Mouse (Mus musculus): ENCODE data around the gene Corin. TPM values are rescaled to one million over a fixed set of nuclear protein-coding genes. Genes with fewer than 3 reads are reported as not detected.

Gene Corin
- total RNA-seq (2021), result 100 to 1,000 TPM; 116 to 139 TPM

- no peak for DNase-seq (ENCODE audit: low spot score)
- intact Hi-C loops (cut with DNase I), result loop anchor here (5.0 kb wide), 1 partner anchor 52 kb away; no protein-coding TSS in a partner anchor
Measured at GRCm38 (mm10) chr5:72503531-72504523, at the start of gene Corin. Gene Corin (minus strand): TSS chr5:72504473.

GRCm38 (mm10) chr5:72551209-72551608, 46.9 kb upstream of the Corin start:
- intact Hi-C loops (cut with DNase I), result no loop called here
- DNase-seq (ENCODE audit: low spot score), result no peak

GRCm38 (mm10) chr5:72528896-72529295, 24.6 kb upstream of the Corin start:
- intact Hi-C loops (cut with DNase I), result no loop called here
- no peak for DNase-seq (ENCODE audit: low spot score)

GRCm38 (mm10) chr5:72513808-72514207, 9.5 kb upstream of the Corin start:
- intact Hi-C loops (cut with DNase I), result no loop called here
- no peak for DNase-seq (ENCODE audit: low spot score)

- no peak for DNase-seq (ENCODE audit: low spot score)
- intact Hi-C loops (cut with DNase I), result loop anchor here (2.0 kb wide), 1 partner anchor 155 kb away; no protein-coding TSS in a partner anchor
Measured at GRCm38 (mm10) chr5:72505740-72506139, 1.5 kb upstream of the Corin start.

DNA sequence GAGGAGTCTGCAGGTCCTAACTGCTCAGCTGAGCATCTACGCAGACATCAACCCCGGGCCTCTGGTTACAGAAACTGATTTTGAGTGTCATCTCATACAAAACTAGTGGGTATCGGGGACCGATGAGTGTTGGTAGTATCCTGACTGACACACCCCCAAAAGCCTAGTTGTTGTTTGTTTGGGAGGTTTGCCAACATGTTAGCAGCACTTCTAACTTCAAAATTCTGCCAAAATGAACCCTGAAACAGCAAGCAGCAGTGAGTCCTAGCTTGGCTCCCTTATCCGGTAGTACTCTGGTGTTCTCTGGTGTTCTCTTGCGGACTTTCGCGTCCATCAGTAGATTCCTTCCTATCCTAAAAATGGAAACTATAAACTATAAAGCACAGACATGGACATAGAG, 1.5 kb downstream of the Corin start:
- intact Hi-C loops (cut with DNase I), result loop anchor here (5.0 kb wide), 1 partner anchor 50 kb away; no protein-coding TSS in a partner anchor
- no peak for DNase-seq (ENCODE audit: low spot score)

GRCm38 (mm10) chr5:72501763-72502162, 2.5 kb downstream of the Corin start:
- DNase-seq (ENCODE audit: low spot score), result no peak
- intact Hi-C loops (cut with DNase I), result loop anchor here (5.0 kb wide), 1 partner anchor 49 kb away; no protein-coding TSS in a partner anchor

GRCm38 (mm10) chr5:72498271-72498670, 6.0 kb downstream of the Corin start:
- DNase-seq (ENCODE audit: low spot score), result no peak
- intact Hi-C loops (cut with DNase I), result no loop called here

DNA sequence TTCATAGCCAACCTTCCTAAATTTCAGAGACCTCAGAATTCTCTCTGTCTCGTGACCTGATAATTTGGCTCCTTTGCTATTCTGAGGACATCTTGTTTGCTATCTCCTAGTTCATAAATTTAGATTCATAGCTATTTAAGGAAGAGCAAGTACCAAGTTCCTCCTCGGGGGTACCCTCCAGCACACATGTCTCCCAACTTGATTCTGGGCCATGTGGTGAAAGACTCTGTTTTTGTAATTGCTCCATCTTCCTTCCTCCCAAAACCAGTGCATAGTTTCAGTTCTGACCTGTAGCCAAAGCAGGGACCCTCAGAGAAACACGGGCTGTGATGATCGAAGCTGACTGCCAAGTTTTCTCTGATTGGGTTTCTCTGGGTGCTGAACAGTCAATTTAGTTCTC, 7.5 kb downstream of the Corin start:
- no peak for DNase-seq (ENCODE audit: low spot score)
- intact Hi-C loops (cut with DNase I), result no loop called here

- intact Hi-C loops (cut with DNase I), result no loop called here
- no peak for DNase-seq (ENCODE audit: low spot score)
Measured at GRCm38 (mm10) chr5:72493906-72494305, 10.4 kb downstream of the Corin start.

GRCm38 (mm10) chr5:72491232-72491631, 13.0 kb downstream of the Corin start:
- DNase-seq (ENCODE audit: low spot score), result no peak
- intact Hi-C loops (cut with DNase I), result no loop called here

GRCm38 (mm10) chr5:72480456-72480855, 23.8 kb downstream of the Corin start:
- DNase-seq (ENCODE audit: low spot score), result no peak
- intact Hi-C loops (cut with DNase I), result no loop called here

DNA sequence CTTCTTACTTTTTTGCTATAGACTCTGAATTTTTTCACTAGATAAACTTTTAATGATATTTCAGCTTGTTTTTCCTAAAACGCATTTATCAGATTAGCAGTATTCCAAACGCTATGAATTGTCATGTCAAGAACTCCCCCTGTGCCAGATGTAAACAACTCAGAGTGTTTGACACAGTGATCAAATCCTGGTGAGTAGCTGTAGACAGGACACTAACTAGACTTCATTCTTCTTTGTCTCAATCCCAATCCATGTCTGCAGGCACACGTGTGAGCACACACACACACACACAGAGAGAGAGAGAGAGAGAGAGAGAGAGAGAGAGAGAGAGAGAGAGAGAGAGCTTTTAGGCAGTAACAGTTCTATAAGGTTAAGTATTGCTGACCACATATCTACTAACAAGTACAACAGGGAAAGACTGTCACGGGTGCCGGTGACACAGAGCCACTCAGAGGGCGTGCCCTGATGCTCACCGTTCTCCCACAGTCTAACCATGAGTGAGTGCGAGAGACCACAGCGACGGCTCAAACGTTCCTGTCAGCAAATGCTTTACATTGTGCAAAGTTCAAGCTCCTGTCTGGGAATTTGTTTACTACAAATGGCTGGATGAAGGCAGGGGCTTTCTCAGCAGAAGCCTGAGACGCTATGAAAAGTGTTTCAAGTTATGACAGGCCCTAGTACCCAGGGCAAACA, 31.8 kb downstream of the Corin start:
- intact Hi-C loops (cut with DNase I), result no loop called here
- DNase-seq (ENCODE audit: low spot score), result no peak

- no peak for DNase-seq (ENCODE audit: low spot score)
- intact Hi-C loops (cut with DNase I), result no loop called here
Measured at GRCm38 (mm10) chr5:72471746-72472145, 32.5 kb downstream of the Corin start.

- intact Hi-C loops (cut with DNase I), result no loop called here
- no peak for DNase-seq (ENCODE audit: low spot score)
Measured at GRCm38 (mm10) chr5:72464932-72465331, 39.3 kb downstream of the Corin start.

- no peak for DNase-seq (ENCODE audit: low spot score)
- intact Hi-C loops (cut with DNase I), result no loop called here
Measured at GRCm38 (mm10) chr5:72459374-72460112, 44.7 kb downstream of the Corin start.

DNA sequence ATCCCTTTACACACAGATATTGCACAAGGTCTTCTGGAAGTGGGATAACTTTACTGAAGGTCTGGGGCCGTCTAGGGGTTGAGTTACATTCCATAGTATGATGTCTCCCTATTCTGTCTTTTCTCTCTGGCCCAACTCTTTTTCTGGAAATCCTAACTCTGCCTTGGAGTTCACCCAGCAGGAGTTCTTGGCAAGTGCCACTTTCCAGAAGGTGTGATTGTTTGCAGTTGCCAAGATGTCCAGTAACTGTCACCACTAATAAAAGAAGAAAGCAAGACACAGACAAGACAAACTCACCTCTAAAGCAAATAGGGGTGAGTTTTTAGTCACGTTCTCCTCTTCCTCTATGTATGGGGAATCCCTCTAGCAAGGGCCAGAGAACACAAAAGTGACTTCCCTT, 50.6 kb downstream of the Corin start:
- no peak for DNase-seq (ENCODE audit: low spot score)
- intact Hi-C loops (cut with DNase I), result loop anchor here (5.0 kb wide), 1 partner anchor 49 kb away; the partner anchor contains the start of gene Corin

GRCm38 (mm10) chr5:72453176-72453575, 51.1 kb downstream of the Corin start:
- intact Hi-C loops (cut with DNase I), result loop anchor here (5.0 kb wide), 1 partner anchor 49 kb away; the partner anchor contains the start of gene Corin
- DNase-seq (ENCODE audit: low spot score), result no peak

- intact Hi-C loops (cut with DNase I), result loop anchor here (5.0 kb wide), 1 partner anchor 50 kb away; the partner anchor contains the start of gene Corin
- DNase-seq (ENCODE audit: low spot score), result no peak
Measured at GRCm38 (mm10) chr5:72452750-72453149, 51.5 kb downstream of the Corin start.

- no peak for DNase-seq (ENCODE audit: low spot score)
- intact Hi-C loops (cut with DNase I), result loop anchor here (5.0 kb wide), 1 partner anchor 42 kb away; no protein-coding TSS in a partner anchor
Measured at GRCm38 (mm10) chr5:72448846-72449245, 55.4 kb downstream of the Corin start.

Data from heart, postnatal 25 days (tissue).